Mouse (Mus musculus): ENCODE results near the gene Actn1. TPM values are rescaled to one million over a fixed set of nuclear protein-coding genes. Genes with fewer than 3 reads are reported as not detected.

Gene Actn1
- total RNA-seq, 1 experiment from 2014 or later = 126 TPM

- no peak for ATAC-seq (ENCODE audit: extremely low read depth, insufficient number of reproducible peaks, low FRiP score, poor library complexity, severe bottlenecking)
Measured at GRCm38 (mm10) chr12:80208126-80208820, 51.9 kb downstream of the Actn1 start.

- no peak for ATAC-seq (ENCODE audit: extremely low read depth, insufficient number of reproducible peaks, low FRiP score, poor library complexity, severe bottlenecking)
Measured at GRCm38 (mm10) chr12:80203284-80203683, 56.9 kb downstream of the Actn1 start.

- ATAC-seq (ENCODE audit: extremely low read depth, insufficient number of reproducible peaks, low FRiP score, poor library complexity, severe bottlenecking) = no peak
Measured at GRCm38 (mm10) chr12:80199738-80200137, 60.4 kb downstream of the Actn1 start.

- peak; percentile 67 for ATAC-seq (ENCODE audit: extremely low read depth, insufficient number of reproducible peaks, low FRiP score, poor library complexity, severe bottlenecking)
Measured at GRCm38 (mm10) chr12:80198487-80198886, 61.7 kb downstream of the Actn1 start.

GRCm38 (mm10) chr12:80197343-80197742, 62.8 kb downstream of the Actn1 start:
- peak; percentile 53; the same call in 1 of the 2 replicates for ATAC-seq (ENCODE audit: extremely low read depth, insufficient number of reproducible peaks, low FRiP score, poor library complexity, severe bottlenecking)

- ATAC-seq (ENCODE audit: extremely low read depth, insufficient number of reproducible peaks, low FRiP score, poor library complexity, severe bottlenecking) = no peak
Measured at GRCm38 (mm10) chr12:80191806-80192205, 68.4 kb downstream of the Actn1 start.

GRCm38 (mm10) chr12:80191371-80191770, 68.8 kb downstream of the Actn1 start:
- ATAC-seq (ENCODE audit: extremely low read depth, insufficient number of reproducible peaks, low FRiP score, poor library complexity, severe bottlenecking) = no peak

GRCm38 (mm10) chr12:80190915-80191314, 69.3 kb downstream of the Actn1 start:
- ATAC-seq (ENCODE audit: extremely low read depth, insufficient number of reproducible peaks, low FRiP score, poor library complexity, severe bottlenecking) = no peak

- ATAC-seq (ENCODE audit: extremely low read depth, insufficient number of reproducible peaks, low FRiP score, poor library complexity, severe bottlenecking) = no peak
Measured at GRCm38 (mm10) chr12:80184041-80184440, 76.1 kb downstream of the Actn1 start.

GRCm38 (mm10) chr12:80181831-80182230, 78.3 kb downstream of the Actn1 start:
- ATAC-seq (ENCODE audit: extremely low read depth, insufficient number of reproducible peaks, low FRiP score, poor library complexity, severe bottlenecking) = no peak

GRCm38 (mm10) chr12:80178035-80178434, 82.1 kb downstream of the Actn1 start:
- no peak for ATAC-seq (ENCODE audit: extremely low read depth, insufficient number of reproducible peaks, low FRiP score, poor library complexity, severe bottlenecking)

- no peak for ATAC-seq (ENCODE audit: extremely low read depth, insufficient number of reproducible peaks, low FRiP score, poor library complexity, severe bottlenecking)
Measured at GRCm38 (mm10) chr12:80168736-80169135, 91.4 kb downstream of the Actn1 start.

- peak; percentile 64 for ATAC-seq (ENCODE audit: extremely low read depth, insufficient number of reproducible peaks, low FRiP score, poor library complexity, severe bottlenecking)
Measured at GRCm38 (mm10) chr12:80168178-80168686, 91.9 kb downstream of the Actn1 start.

GRCm38 (mm10) chr12:80167321-80167720, 92.8 kb downstream of the Actn1 start:
- no peak for ATAC-seq (ENCODE audit: extremely low read depth, insufficient number of reproducible peaks, low FRiP score, poor library complexity, severe bottlenecking)

GRCm38 (mm10) chr12:80166651-80167050, 93.5 kb downstream of the Actn1 start:
- ATAC-seq (ENCODE audit: extremely low read depth, insufficient number of reproducible peaks, low FRiP score, poor library complexity, severe bottlenecking) = no peak

- no peak for ATAC-seq (ENCODE audit: extremely low read depth, insufficient number of reproducible peaks, low FRiP score, poor library complexity, severe bottlenecking)
Measured at GRCm38 (mm10) chr12:80164526-80164925, 95.6 kb downstream of the Actn1 start.

GRCm38 (mm10) chr12:80162448-80162847, 97.7 kb downstream of the Actn1 start:
- ATAC-seq (ENCODE audit: extremely low read depth, insufficient number of reproducible peaks, low FRiP score, poor library complexity, severe bottlenecking) = no peak

- no peak for ATAC-seq (ENCODE audit: extremely low read depth, insufficient number of reproducible peaks, low FRiP score, poor library complexity, severe bottlenecking)
Measured at GRCm38 (mm10) chr12:80157675-80158074, 102.5 kb downstream of the Actn1 start.

GRCm38 (mm10) chr12:80153687-80154326, 106.4 kb downstream of the Actn1 start:
- ATAC-seq (ENCODE audit: extremely low read depth, insufficient number of reproducible peaks, low FRiP score, poor library complexity, severe bottlenecking) = peak; percentile 67

- no peak for ATAC-seq (ENCODE audit: extremely low read depth, insufficient number of reproducible peaks, low FRiP score, poor library complexity, severe bottlenecking)
Measured at GRCm38 (mm10) chr12:80153078-80153477, 107.1 kb downstream of the Actn1 start.
